Mouse (Mus musculus) heart, postnatal 0 days (tissue): ENCODE results near the gene Lrch1. TPM values are rescaled to one million over a fixed set of nuclear protein-coding genes. Genes with fewer than 3 reads are reported as not detected.

Experiments used
- ATAC-seq: fragments of 200-750 bp; cut with Nextera tagmentation; 2 replicates; pipeline ENCODE4 v1.8.0; 2017; ENCODE audit warnings: low read depth, moderate number of reproducible peaks, moderate library complexity; ENCODE audit not compliant: insufficient read depth
- DNase-seq: peaks from one replicate; pipeline ENCODE4 v3.0.0-alpha.2; 2016; ENCODE audit warnings: low spot score
- H3K27ac ChIP-seq: fragments of 300-500 bp; sonication (generic); 2 replicates; pipeline ENCODE4 v1.5.1; 2014; ENCODE audit warnings: low read depth, mild to moderate bottlenecking
- H3K27me3 ChIP-seq: fragments of 300-500 bp; sonication (generic); 2 replicates; pipeline ENCODE4 v1.6.1; 2014; ENCODE audit warnings: low read length, mixed read lengths; ENCODE audit not compliant: control insufficient read depth, insufficient read depth
- H3K36me3 ChIP-seq: fragments of 300-500 bp; sonication (generic); replicated peaks from 2 replicates; pipeline ENCODE4 v1.6.1; 2014; ENCODE audit warnings: low read length, mixed read lengths; ENCODE audit not compliant: control insufficient read depth, insufficient read depth
- H3K4me1 ChIP-seq: fragments of 300-500 bp; sonication (generic); 2 replicates; pipeline ENCODE4 v1.6.1; 2014; ENCODE audit warnings: antibody characterized with exemption; ENCODE audit not compliant: control insufficient read depth, insufficient read depth
- H3K4me2 ChIP-seq: fragments of 300-500 bp; sonication (generic); 2 replicates; pipeline ENCODE4 v1.6.1; 2014; ENCODE audit warnings: low read depth, mild to moderate bottlenecking, low read length, moderate library complexity
- H3K4me3 ChIP-seq: fragments of 300-500 bp; sonication (generic); 2 replicates; pipeline ENCODE4 v1.5.1; 2014; ENCODE audit warnings: low read depth, low read length
- H3K9ac ChIP-seq: fragments of 300-500 bp; sonication (generic); replicated peaks from 2 replicates; pipeline ENCODE4 v1.6.1; 2014; ENCODE audit warnings: low read depth, low read length, mixed read lengths
- H3K9me3 ChIP-seq: fragments of 300-500 bp; sonication (generic); replicated peaks from 2 replicates; pipeline ENCODE4 v1.6.1; 2016; ENCODE audit warnings: low read length; ENCODE audit not compliant: control insufficient read depth
- CTCF ChIP-seq: IDR thresholded peaks from 2 replicates; pipeline ENCODE4 v1.5.1; 2016; ENCODE audit warnings: antibody characterized with exemption, control low read depth, low read depth
- EP300 ChIP-seq: IDR thresholded peaks from 2 replicates; pipeline ENCODE4 v1.6.1; 2016; ENCODE audit warnings: antibody characterized with exemption, low read depth
- WGBS: fragments of 180-500 bp; shearing (Covaris S2); extraction: QIAGEN DNeasy Blood & Tissue Kit; methylation state at CpG from one replicate; pipeline ENCODE4 v1.1.7; 2014; 5-methylcytosine and 5-hydroxymethylcytosine counted together
- polyA plus RNA-seq: library from polyadenylated mRNA; unstranded; fragments of >200 nt; fragmentation: Nextera tagmentation; extraction: Ambion mirVana; gene quantifications from 2 replicates; pipeline ENCODE4 v1.2.1, GENCODE M21; 2015
- total RNA-seq: library from RNA; depleted of rRNA; stranded (reverse); fragments of >200 nt; gene quantifications from 2 replicates; pipeline ENCODE4 v1.2.3, GENCODE M21; 2014; ENCODE audit warnings: low replicate concordance

Lrch1 gene
- total and polyA plus RNA-seq, 2 experiments from 2014 or later: 8.4 to 14.2 TPM

DNA sequence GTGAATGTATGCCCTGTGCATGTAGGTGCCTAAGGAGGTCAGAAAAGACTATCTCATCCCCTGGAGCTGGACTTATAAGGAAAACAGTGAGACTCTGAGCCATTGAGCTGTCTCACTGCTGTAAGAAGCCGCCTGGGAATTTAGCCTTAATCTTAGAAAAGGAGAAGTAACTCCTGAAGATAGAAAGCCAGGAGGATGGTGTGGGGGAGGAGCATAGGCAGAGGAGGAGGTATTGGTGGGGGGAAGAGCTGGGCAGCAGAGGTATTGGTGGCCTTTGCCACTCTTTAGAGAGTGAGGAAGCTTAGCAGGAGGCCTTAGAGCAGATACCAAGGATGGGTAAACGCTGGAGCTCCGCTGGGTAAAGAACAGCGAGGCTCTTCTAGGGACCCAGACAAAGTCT, 41.6 kb upstream of the Lrch1 start:
- DNase-seq (no peak), ATAC-seq (no peak)
- Histone ChIP-seq H3K4me2 (no peak overlapping the region), H3K27me3 (no peaks in the 10 kb centered on the region), H3K27ac (no peak overlapping the region), H3K4me3 (no peak overlapping the region), H3K9me3 (no peaks in the 10 kb centered on the region), H3K4me1 (no peaks in the 10 kb centered on the region), H3K9ac (no peak overlapping the region), H3K36me3 (no peaks in the 10 kb centered on the region)
- no peak for TF ChIP-seq CTCF
- 61% methylated on average over 4 of the region's 4 CpGs for WGBS

DNA sequence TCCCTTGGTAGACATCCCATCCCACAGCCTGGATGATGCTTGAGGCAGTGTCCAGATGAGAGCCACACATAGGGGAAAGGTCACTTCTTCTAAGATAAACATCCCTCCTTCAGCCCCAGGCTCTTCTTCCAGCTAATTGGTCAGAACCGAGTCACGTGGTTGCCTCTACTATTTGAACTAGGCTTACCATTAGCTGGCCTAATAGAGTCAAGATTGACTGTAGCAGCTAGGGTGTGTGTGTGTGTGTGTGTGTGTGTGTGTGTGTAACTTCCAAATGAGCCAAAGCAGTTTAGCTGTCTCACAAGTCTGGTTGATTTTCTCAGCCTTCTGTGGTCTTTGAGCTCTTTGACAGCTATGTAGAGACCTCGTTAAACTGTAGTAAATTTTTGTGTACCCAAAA, 38.9 kb upstream of the Lrch1 start:
- ATAC-seq (no peak), DNase-seq (no peak)
- no peak overlapping the region for H3K27ac ChIP-seq
- TF ChIP-seq EP300: no peak
- TF ChIP-seq CTCF: no peak
- no peaks in the 10 kb centered on the region for H3K4me1 ChIP-seq
- H3K27me3 ChIP-seq: no peaks in the 10 kb centered on the region
- H3K4me3 ChIP-seq: no peak overlapping the region
- no peak overlapping the region for H3K9ac ChIP-seq
- H3K4me2 ChIP-seq: no peak overlapping the region
- no peaks in the 10 kb centered on the region for H3K9me3 ChIP-seq
- no peaks in the 10 kb centered on the region for H3K36me3 ChIP-seq
- 67% methylated on average over 3 of the region's 3 CpGs for WGBS

DNA sequence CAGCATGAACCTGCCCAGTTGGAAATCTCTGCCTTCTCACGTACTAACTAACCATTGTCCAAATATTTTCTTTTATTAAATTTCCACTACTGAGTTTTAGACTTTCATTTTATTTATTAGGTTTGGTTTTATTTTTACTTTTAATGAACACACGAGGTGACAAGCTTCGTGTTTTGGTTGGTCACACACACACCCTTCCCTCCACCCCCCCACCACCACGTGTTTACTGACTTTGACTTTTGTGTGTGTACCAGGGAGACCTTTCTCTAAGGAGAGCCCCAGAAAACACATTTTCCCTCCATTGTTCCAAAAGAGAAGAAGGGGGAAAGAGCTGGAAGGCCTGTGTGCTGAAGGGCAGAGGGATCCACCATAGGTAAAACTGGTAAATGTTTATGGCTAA, 38.0 kb upstream of the Lrch1 start:
- Histone ChIP-seq H3K27ac (no peak overlapping the region), H3K9ac (no peak overlapping the region), H3K4me3 (no peak overlapping the region), H3K36me3 (no peaks in the 10 kb centered on the region), H3K27me3 (no peaks in the 10 kb centered on the region), H3K9me3 (no peaks in the 10 kb centered on the region), H3K4me1 (no peaks in the 10 kb centered on the region), H3K4me2 (no peak overlapping the region)
- ATAC-seq (no peak), DNase-seq (no peak)
- WGBS: 67% methylated on average over 4 of the region's 4 CpGs
- TF ChIP-seq EP300: no peak
- no peak for TF ChIP-seq CTCF

DNA sequence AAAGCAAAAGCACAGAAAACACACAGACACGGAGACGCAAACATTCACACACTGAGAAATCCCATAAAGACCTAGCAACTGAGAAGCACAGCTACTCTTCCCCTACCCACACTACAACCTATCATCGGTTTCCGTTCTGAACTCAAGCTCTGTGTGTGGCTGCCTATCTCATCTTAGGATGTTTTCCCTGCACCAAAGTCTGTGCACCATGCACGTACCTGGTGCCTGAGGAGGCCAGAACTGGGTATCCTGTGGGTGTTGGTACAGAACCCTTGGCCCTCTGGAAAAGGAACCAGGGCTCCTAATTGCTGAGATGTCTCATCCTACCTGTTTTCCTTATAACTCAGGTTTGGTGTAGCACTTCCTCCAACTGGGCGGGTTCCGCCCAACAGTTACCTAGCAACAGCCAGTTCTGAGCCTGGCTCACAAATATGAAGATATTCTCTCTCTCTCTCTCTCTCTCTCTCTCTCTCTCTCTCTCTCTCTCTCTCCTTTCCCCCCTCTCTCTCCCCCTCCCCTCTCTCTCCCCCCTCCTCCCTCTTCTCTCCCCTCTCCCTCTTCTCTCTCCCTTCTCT, 37.2 kb upstream of the Lrch1 start:
- no peak overlapping the region for H3K27ac ChIP-seq
- no peaks in the 10 kb centered on the region for H3K4me1 ChIP-seq
- no peaks in the 10 kb centered on the region for H3K27me3 ChIP-seq
- no peak overlapping the region for H3K9ac ChIP-seq
- H3K9me3 ChIP-seq: no peaks in the 10 kb centered on the region
- no peaks in the 10 kb centered on the region for H3K36me3 ChIP-seq
- TF ChIP-seq EP300 (no peak), CTCF (no peak)
- WGBS: 64% methylated on average over 7 of the region's 7 CpGs
- no peak overlapping the region for H3K4me2 ChIP-seq
- no peak for ATAC-seq
- DNase-seq: no peak
- no peak overlapping the region for H3K4me3 ChIP-seq

DNA sequence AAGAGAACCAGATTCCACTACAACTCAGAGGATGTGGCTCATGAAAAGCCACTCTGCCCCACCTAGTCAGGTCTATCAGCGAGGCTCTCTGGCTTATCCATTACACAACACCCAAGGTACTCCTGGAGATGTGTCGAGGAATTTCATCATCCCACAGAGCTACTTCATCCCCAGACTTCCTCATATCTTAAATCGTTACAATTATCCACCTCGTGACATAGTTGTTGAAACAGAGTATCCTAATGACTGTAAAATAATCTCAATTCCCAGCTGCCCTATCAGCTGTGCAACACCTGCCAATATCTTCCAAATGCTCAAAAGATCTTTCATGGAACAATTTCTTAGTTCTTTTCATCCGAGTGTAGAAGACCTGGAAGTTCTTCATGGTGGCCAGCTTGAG, 35.4 kb upstream of the Lrch1 start:
- no peak overlapping the region for H3K27ac ChIP-seq
- no peak for DNase-seq
- WGBS: 59% methylated on average over 5 of the region's 5 CpGs
- H3K4me3 ChIP-seq: no peak overlapping the region
- no peaks in the 10 kb centered on the region for H3K36me3 ChIP-seq
- no peak overlapping the region for H3K9ac ChIP-seq
- TF ChIP-seq EP300: no peak
- TF ChIP-seq CTCF: no peak
- no peaks in the 10 kb centered on the region for H3K4me1 ChIP-seq
- ATAC-seq: no peak
- H3K27me3 ChIP-seq: no peaks in the 10 kb centered on the region
- no peaks in the 10 kb centered on the region for H3K9me3 ChIP-seq
- no peak overlapping the region for H3K4me2 ChIP-seq

DNA sequence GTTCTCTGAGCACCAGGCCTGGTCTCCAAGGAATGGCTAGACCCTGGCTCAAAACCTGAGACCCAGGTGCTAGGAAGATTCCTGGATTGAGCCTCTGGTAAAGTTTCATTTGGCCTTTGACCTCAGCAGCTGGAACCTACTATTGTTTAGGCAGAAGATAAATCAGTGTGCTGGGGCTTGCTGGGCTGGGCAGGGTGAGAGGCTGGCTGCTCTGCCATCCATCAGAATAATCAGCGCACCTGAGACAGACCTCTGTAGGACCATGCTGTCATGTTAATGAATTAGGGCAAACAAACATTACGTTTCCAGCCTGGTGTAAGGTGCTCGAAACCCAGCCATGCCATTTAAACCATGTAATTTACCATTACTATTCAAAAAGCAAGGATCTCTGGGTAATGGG, 33.3 kb upstream of the Lrch1 start:
- no peak overlapping the region for H3K27ac ChIP-seq
- DNase-seq (no peak), ATAC-seq (no peak)
- no peaks in the 10 kb centered on the region for H3K9me3 ChIP-seq
- 81% methylated on average over 3 of the region's 3 CpGs for WGBS
- H3K36me3 ChIP-seq: no peaks in the 10 kb centered on the region
- no peak for TF ChIP-seq EP300
- TF ChIP-seq CTCF: no peak
- H3K4me2 ChIP-seq: no peak overlapping the region
- H3K27me3 ChIP-seq: no peaks in the 10 kb centered on the region
- H3K4me3 ChIP-seq: no peak overlapping the region
- no peak overlapping the region for H3K9ac ChIP-seq
- H3K4me1 ChIP-seq: no peaks in the 10 kb centered on the region
